Mouse (Mus musculus): ENCODE measurements around the gene Pcsk6.

Pcsk6 gene

GRCm38 (mm10) chr7:65940988-65941387 is 79.5 kb downstream of the Pcsk6 start:
- no peak for DNase-seq (ENCODE audit: low read depth)

GRCm38 (mm10) chr7:65945342-65945993 is 83.9 kb downstream of the Pcsk6 start:
- no peak for DNase-seq (ENCODE audit: low read depth)

GRCm38 (mm10) chr7:65946397-65946796 is 84.9 kb downstream of the Pcsk6 start:
- peak; percentile 12 for DNase-seq (ENCODE audit: low read depth)

- no peak for DNase-seq (ENCODE audit: low read depth)
Measured at GRCm38 (mm10) chr7:65948891-65949290, 87.4 kb downstream of the Pcsk6 start.

GRCm38 (mm10) chr7:65954583-65954982 is 93.0 kb downstream of the Pcsk6 start:
- DNase-seq (ENCODE audit: low read depth) = no peak

GRCm38 (mm10) chr7:65955304-65956220 is 94.0 kb downstream of the Pcsk6 start:
- peak; percentile 38 for DNase-seq (ENCODE audit: low read depth)

- no peak for DNase-seq (ENCODE audit: low read depth)
Measured at GRCm38 (mm10) chr7:65957245-65957644, 95.7 kb downstream of the Pcsk6 start.

- no peak for DNase-seq (ENCODE audit: low read depth)
Measured at GRCm38 (mm10) chr7:65958105-65958504, 96.6 kb downstream of the Pcsk6 start.

GRCm38 (mm10) chr7:65959221-65959924 is 97.8 kb downstream of the Pcsk6 start:
- DNase-seq (ENCODE audit: low read depth) = no peak

GRCm38 (mm10) chr7:65962611-65963010 is 101.1 kb downstream of the Pcsk6 start:
- DNase-seq (ENCODE audit: low read depth) = peak; percentile 9

- DNase-seq (ENCODE audit: low read depth) = no peak
Measured at GRCm38 (mm10) chr7:65964398-65964797, 102.9 kb downstream of the Pcsk6 start.

GRCm38 (mm10) chr7:65971301-65971700 is 109.8 kb downstream of the Pcsk6 start:
- no peak for DNase-seq (ENCODE audit: low read depth)

- no peak for DNase-seq (ENCODE audit: low read depth)
Measured at GRCm38 (mm10) chr7:65977286-65977685, 115.8 kb downstream of the Pcsk6 start.

GRCm38 (mm10) chr7:65977977-65978376 is 116.4 kb downstream of the Pcsk6 start:
- no peak for DNase-seq (ENCODE audit: low read depth)

GRCm38 (mm10) chr7:65978996-65979823 is 117.7 kb downstream of the Pcsk6 start:
- DNase-seq (ENCODE audit: low read depth) = peak; percentile 80

GRCm38 (mm10) chr7:65980000-65980399 is 118.5 kb downstream of the Pcsk6 start:
- no peak for DNase-seq (ENCODE audit: low read depth)

GRCm38 (mm10) chr7:65982057-65982456 is 120.5 kb downstream of the Pcsk6 start:
- no peak for DNase-seq (ENCODE audit: low read depth)

- no peak for DNase-seq (ENCODE audit: low read depth)
Measured at GRCm38 (mm10) chr7:65988249-65988648, 126.7 kb downstream of the Pcsk6 start.

- DNase-seq (ENCODE audit: low read depth) = no peak
Measured at GRCm38 (mm10) chr7:65988709-65989108, 127.2 kb downstream of the Pcsk6 start.

- DNase-seq (ENCODE audit: low read depth) = peak; percentile 29
Measured at GRCm38 (mm10) chr7:65992329-65992728, 130.8 kb downstream of the Pcsk6 start.

GRCm38 (mm10) chr7:65993410-65993809 is 131.9 kb downstream of the Pcsk6 start:
- DNase-seq (ENCODE audit: low read depth) = no peak
